In genomic region chr11:100848789-100849379, GRCm38 (mm10) we compare ENCODE assay signal across 8 mouse cellular contexts. TPM values are rescaled to one million over a fixed set of nuclear protein-coding genes. Genes with fewer than 3 reads are reported as not detected.
DNase-seq lines count a peak whose midpoint lies in the region; ATAC-seq and TF ChIP-seq lines count a peak whose summit lies in the region.

No protein-coding gene starts in this region.

- H3K4me3 ChIP-seq in kidney, embryonic 15.5 days (replicated peaks), result peak overlapping the region; percentile 95
- peak overlapping the region; percentile 80; the same call in 1 of the 2 replicates for H3K4me3 ChIP-seq in cortical plate, adult 2 months (ENCODE audit: insufficient read depth, low read length)
- peak overlapping the region; percentile 95 for H3K4me3 ChIP-seq in hindbrain, embryonic 16.5 days (ENCODE audit: low read length)
- peak overlapping the region; percentile 95 for H3K4me3 ChIP-seq in midbrain, embryonic 14.5 days (replicated peaks; ENCODE audit: low read depth, low read length)

- peak overlapping the region; percentile 92 for H3K4me2 ChIP-seq in kidney, embryonic 15.5 days
- H3K4me2 ChIP-seq in hindbrain, embryonic 16.5 days (ENCODE audit: low read length), result peak overlapping the region; percentile 85
- peak overlapping the region; percentile 81 for H3K4me2 ChIP-seq in midbrain, embryonic 14.5 days (ENCODE audit: low read length)

- 0 out of 2 replicates have a peak overlapping the region, but pooled peaks have one; percentile 90 for H3K9ac ChIP-seq in kidney, embryonic 15.5 days
- peak overlapping the region; percentile 4; the same call in 1 of the 2 replicates for H3K9ac ChIP-seq in hindbrain, embryonic 16.5 days (ENCODE audit: low read depth, low read length)
- peak overlapping the region; percentile 94; the same call in 1 of the 2 replicates for H3K9ac ChIP-seq in midbrain, embryonic 14.5 days (replicated peaks; ENCODE audit: low read length)

- H3K36me3 ChIP-seq in kidney, embryonic 15.5 days, result no peaks in the 10 kb centered on the region
- H3K36me3 ChIP-seq in hindbrain, embryonic 16.5 days (ENCODE audit: control insufficient read depth, insufficient read depth, low read length), result no peaks in the 10 kb centered on the region
- H3K36me3 ChIP-seq in midbrain, embryonic 14.5 days (ENCODE audit: control insufficient read depth, insufficient read depth, low read length), result no peaks in the 10 kb centered on the region

- no peaks in the 10 kb centered on the region for H3K9me3 ChIP-seq in kidney, embryonic 15.5 days (replicated peaks)
- no peaks in the 10 kb centered on the region for H3K9me3 ChIP-seq in hindbrain, embryonic 16.5 days (ENCODE audit: control insufficient read depth, low read length)
- no peaks in the 10 kb centered on the region for H3K9me3 ChIP-seq in midbrain, embryonic 14.5 days (ENCODE audit: control insufficient read depth, low read length)

- TF ChIP-seq CTCF in cortical plate, adult 2 months (IDR thresholded peaks at IDR 0.05; ENCODE audit: extremely low read depth, insufficient read depth, low read length), result no peak

- 73% methylated on average over 6 of the region's 6 CpGs for WGBS in kidney, embryonic 15.5 days
- 64% methylated on average over 6 of the region's 6 CpGs for WGBS in hindbrain, embryonic 16.5 days
- WGBS in midbrain, embryonic 14.5 days, result 48% methylated on average over 6 of the region's 6 CpGs

- peaks cover 25% of the 10 kb centered on the region for H3K4me1 ChIP-seq in kidney, embryonic 15.5 days
- peaks cover 1% of the 10 kb centered on the region; the same call in 1 of the 2 replicates for H3K4me1 ChIP-seq in cortical plate, adult 2 months (ENCODE audit: control insufficient read depth, insufficient read depth, low read length)
- H3K4me1 ChIP-seq in hindbrain, embryonic 16.5 days (ENCODE audit: control insufficient read depth, insufficient read depth, low read depth, low read length), result peaks cover 12% of the 10 kb centered on the region
- H3K4me1 ChIP-seq in midbrain, embryonic 14.5 days (ENCODE audit: control insufficient read depth, insufficient read depth, low read length), result peaks cover 20% of the 10 kb centered on the region

- no peak for TF ChIP-seq POLR2A in cortical plate, adult 2 months (IDR thresholded peaks at IDR 0.05; ENCODE audit: extremely low read depth, insufficient read depth, low read length)

- peaks cover 12% of the 10 kb centered on the region; the same call in 1 of the 2 replicates for H3K27me3 ChIP-seq in kidney, embryonic 15.5 days
- H3K27me3 ChIP-seq in hindbrain, embryonic 16.5 days (replicated peaks; ENCODE audit: control insufficient read depth, insufficient read depth, low read length), result no peaks in the 10 kb centered on the region
- H3K27me3 ChIP-seq in midbrain, embryonic 14.5 days (ENCODE audit: control insufficient read depth, insufficient read depth, low read length), result peaks cover 7% of the 10 kb centered on the region; the same call in 1 of the 2 replicates

- no peak overlapping the region for H3K27ac ChIP-seq in kidney, embryonic 15.5 days
- H3K27ac ChIP-seq in cortical plate, adult 2 months (ENCODE audit: insufficient read depth, low read length), result no peak overlapping the region
- no peak overlapping the region for H3K27ac ChIP-seq in hindbrain, embryonic 16.5 days (ENCODE audit: low read depth, low read length)
- no peak overlapping the region for H3K27ac ChIP-seq in midbrain, embryonic 14.5 days (replicated peaks; ENCODE audit: low read depth, low read length)

- no peak for DNase-seq in kidney, postnatal 4 days
- DNase-seq in midbrain, embryonic 14.5 days, result no peak
- DNase-seq in right cerebral cortex, postnatal 25 days, result no peak
- DNase-seq in gastrocnemius, adult 18-20 months (ENCODE audit: low spot score), result no peak
- no peak for DNase-seq in right cerebral cortex, postnatal 36 days (ENCODE audit: low spot score in 2 of 2)

- ATAC-seq in kidney, embryonic 15.5 days (replicated peaks; ENCODE audit: low FRiP score), result no peak
- no peak for ATAC-seq in hindbrain, embryonic 16.5 days
- no peak for ATAC-seq in midbrain, embryonic 14.5 days (ENCODE audit: low FRiP score, low TSS enrichment)

RNA-seq across cellular contexts. Expression of gene Stat5b, which starts 1.6 kb away (rescaled TPM):
- 19.6 and 19.9 TPM in 2 replicates for polyA plus RNA-seq in kidney, embryonic 15.5 days (2015; fragmentation: Nextera tagmentation; extraction: Ambion mirVana)
- 17.3 and 19.7 TPM in 2 replicates for polyA plus RNA-seq in cortical plate, adult 2 months (2012; rRNA removed)
- 15.0 and 18.9 TPM in 2 replicates for polyA plus RNA-seq in hindbrain, embryonic 16.5 days (2015; fragmentation: Nextera tagmentation; extraction: Ambion mirVana)
- polyA plus RNA-seq in midbrain, embryonic 14.5 days (2014; fragmentation: Nextera tagmentation; extraction: Ambion mirVana), result 17.2 and 18.6 TPM in 2 replicates
- 100 to 1,000 TPM; 125 to 170 TPM for total RNA-seq in gastrocnemius, adult 18-20 months (2021)

RNA-seq across cellular contexts. Expression of gene Stat5a, which starts 10.3 kb away (rescaled TPM):
- 3.1 and 3.7 TPM in 2 replicates for polyA plus RNA-seq in kidney, embryonic 15.5 days (2015; fragmentation: Nextera tagmentation; extraction: Ambion mirVana)
- polyA plus RNA-seq in cortical plate, adult 2 months (2012; rRNA removed), result 1.5 and 2.0 TPM in 2 replicates
- 1.8 and 2.4 TPM in 2 replicates for polyA plus RNA-seq in hindbrain, embryonic 16.5 days (2015; fragmentation: Nextera tagmentation; extraction: Ambion mirVana)
- polyA plus RNA-seq in midbrain, embryonic 14.5 days (2014; fragmentation: Nextera tagmentation; extraction: Ambion mirVana), result 1.7 and 1.9 TPM in 2 replicates
- total RNA-seq in gastrocnemius, adult 18-20 months (2021), result 10 to 100 TPM; 11.3 to 13.3 TPM

Comparison
In these comparisons a context has a peak if more than half of its experiments do, and no peak if none do; other contexts are left out.
1. H3K9ac ChIP-seq: peak in every context shown above with its lines; median percentile 94 in midbrain, embryonic 14.5 days; 90 in kidney, embryonic 15.5 days; 4 in hindbrain, embryonic 16.5 days.